Mouse (Mus musculus): ENCODE results near the gene Tm9sf4.
A peak's percentile ranks its signal among the peaks of the same experiment; 100 is the strongest.

The Tm9sf4 gene

GRCm38 (mm10) chr2:153217826-153218340, 56.8 kb downstream of the Tm9sf4 start:
- DNase-seq (ENCODE audit: low spot score), result no peak

GRCm38 (mm10) chr2:153218516-153218915, 57.4 kb downstream of the Tm9sf4 start:
- DNase-seq (ENCODE audit: low spot score), result no peak

- DNase-seq (ENCODE audit: low spot score), result no peak
Observed at GRCm38 (mm10) chr2:153221620-153222019, 60.5 kb downstream of the Tm9sf4 start.

- DNase-seq (ENCODE audit: low spot score), result no peak
Observed at GRCm38 (mm10) chr2:153222130-153222529, 61.0 kb downstream of the Tm9sf4 start.

GRCm38 (mm10) chr2:153222566-153222965, 61.5 kb downstream of the Tm9sf4 start:
- DNase-seq (ENCODE audit: low spot score), result no peak

GRCm38 (mm10) chr2:153224946-153225594, 64.0 kb downstream of the Tm9sf4 start, which contains the start of gene Tspyl3:
Gene Tspyl3 (minus strand): TSS chr2:153225441.
- DNase-seq (ENCODE audit: low spot score), result peak; percentile 48

- no peak for DNase-seq (ENCODE audit: low spot score)
Observed at GRCm38 (mm10) chr2:153225595-153225953, 64.5 kb downstream of the Tm9sf4 start.

GRCm38 (mm10) chr2:153227959-153228358, 66.9 kb downstream of the Tm9sf4 start:
- no peak for DNase-seq (ENCODE audit: low spot score)

GRCm38 (mm10) chr2:153228523-153228922, 67.4 kb downstream of the Tm9sf4 start:
- DNase-seq (ENCODE audit: low spot score), result no peak

GRCm38 (mm10) chr2:153237193-153237592, 76.1 kb downstream of the Tm9sf4 start:
- DNase-seq (ENCODE audit: low spot score), result no peak

- DNase-seq (ENCODE audit: low spot score), result no peak
Observed at GRCm38 (mm10) chr2:153237891-153238290, 76.8 kb downstream of the Tm9sf4 start.

- DNase-seq (ENCODE audit: low spot score), result no peak
Observed at GRCm38 (mm10) chr2:153238406-153238805, 77.3 kb downstream of the Tm9sf4 start.

- no peak for DNase-seq (ENCODE audit: low spot score)
Observed at GRCm38 (mm10) chr2:153239021-153239859, 78.1 kb downstream of the Tm9sf4 start.

- DNase-seq (ENCODE audit: low spot score), result no peak
Observed at GRCm38 (mm10) chr2:153239860-153240480, 78.9 kb downstream of the Tm9sf4 start.

GRCm38 (mm10) chr2:153240701-153241235, 79.7 kb downstream of the Tm9sf4 start:
- peak; percentile 27 for DNase-seq (ENCODE audit: low spot score)

GRCm38 (mm10) chr2:153241250-153242014, 80.3 kb downstream of the Tm9sf4 start, which contains the start of the genes Plagl2 and Pofut1:
Gene Plagl2 (minus strand): TSS chr2:153241426.
Gene Pofut1 (plus strand): TSS chr2:153241533.
- peak; percentile 71 for DNase-seq (ENCODE audit: low spot score)

- no peak for DNase-seq (ENCODE audit: low spot score)
Observed at GRCm38 (mm10) chr2:153242156-153242555, 81.1 kb downstream of the Tm9sf4 start.

GRCm38 (mm10) chr2:153249751-153250150, 88.6 kb downstream of the Tm9sf4 start:
- no peak for DNase-seq (ENCODE audit: low spot score)

- DNase-seq (ENCODE audit: low spot score), result no peak
Observed at GRCm38 (mm10) chr2:153256604-153257003, 95.5 kb downstream of the Tm9sf4 start.

- no peak for DNase-seq (ENCODE audit: low spot score)
Observed at GRCm38 (mm10) chr2:153259030-153259863, 98.1 kb downstream of the Tm9sf4 start.

All from ovary, postnatal 10 days (tissue).